Mouse (Mus musculus) kidney, adult 2 months (tissue): ENCODE results near the gene Jazf1. TPM values are rescaled to one million over a fixed set of nuclear protein-coding genes. Genes with fewer than 3 reads are reported as not detected.

ENCODE experiments used
- DNase-seq: peaks from one replicate; pipeline ENCODE4 v3.0.0; 2021
- H3K27ac ChIP-seq: fragments of 200-500 bp; 2 replicates; pipeline ENCODE4 v1.5.1; 2012; ENCODE audit warnings: low read depth, low read length, control low read depth, inconsistent platforms; ENCODE audit not compliant: insufficient read depth
- H3K27me3 ChIP-seq: fragments of 200-500 bp; replicated peaks from 2 replicates; pipeline ENCODE4 v1.6.1; 2012; ENCODE audit warnings: mild to moderate bottlenecking, moderate library complexity, low read length, inconsistent platforms; ENCODE audit not compliant: control insufficient read depth, insufficient read depth
- H3K36me3 ChIP-seq: fragments of 200-500 bp; 2 replicates; pipeline ENCODE4 v1.6.1; 2012; ENCODE audit warnings: mild to moderate bottlenecking, moderate library complexity, low read length, inconsistent platforms; ENCODE audit not compliant: control insufficient read depth, insufficient read depth
- H3K4me1 ChIP-seq: fragments of 200-500 bp; 2 replicates; pipeline ENCODE4 v1.6.1; 2011; ENCODE audit warnings: low read length; ENCODE audit not compliant: control insufficient read depth, insufficient read depth
- H3K4me3 ChIP-seq: fragments of 200-500 bp; 2 replicates; pipeline ENCODE4 v1.5.1; 2011; ENCODE audit warnings: mild to moderate bottlenecking, low read depth, low read length, control low read depth; ENCODE audit not compliant: insufficient read depth
- CTCF ChIP-seq: fragments of 200-500 bp; conservative IDR thresholded peaks from 2 replicates; pipeline ENCODE4 v1.5.1; 2011; ENCODE audit warnings: low read depth, mild to moderate bottlenecking, control low read depth, low read length, moderate library complexity, mixed read lengths; ENCODE audit not compliant: insufficient read depth, insufficient read length
- POLR2A ChIP-seq: fragments of 200-500 bp; IDR thresholded peaks from one replicate; pipeline ENCODE4 v1.6.1; 2011; ENCODE audit warnings: low read depth, low read length, control low read depth
- WGBS: fragments of 180-500 bp; shearing (Covaris S2); methylation state at CpG from one replicate; pipeline ENCODE4 v1.1.7; 2018; 5-methylcytosine and 5-hydroxymethylcytosine counted together
- polyA plus RNA-seq: library from polyadenylated mRNA; depleted of rRNA; stranded (reverse); fragments of >200 nt; gene quantifications from 2 replicates; pipeline ENCODE4 v1.2.3, GENCODE M21; 2012

The Jazf1 gene
- polyA plus RNA-seq, 1 experiment, result 0.84 TPM

GRCm38 (mm10) chr6:52836201-52836950, 232.1 kb downstream of the Jazf1 start:
- Histone ChIP-seq H3K4me3 (no peak overlapping the region), H3K36me3 (no peaks in the 10 kb centered on the region), H3K27ac (no peak overlapping the region), H3K4me1 (no peaks in the 10 kb centered on the region; the same call in 1 of the 2 replicates), H3K27me3 (no peaks in the 10 kb centered on the region)
- 70% methylated on average over 15 of the region's 15 CpGs for WGBS
- DNase-seq, result no peak
- no peak for TF ChIP-seq POLR2A
- TF ChIP-seq CTCF, result no peak

GRCm38 (mm10) chr6:52827752-52828277, 240.6 kb downstream of the Jazf1 start:
- DNase-seq, result no peak
- WGBS, result 88% methylated on average over 2 of the region's 2 CpGs

GRCm38 (mm10) chr6:52825535-52825934, 242.9 kb downstream of the Jazf1 start:
- H3K4me3 ChIP-seq, result no peak overlapping the region
- DNase-seq, result no peak
- WGBS, result 74% methylated on average over 5 of the region's 5 CpGs

More at GRCm38 (mm10) chr6:52827752-52828277, 240.6 kb downstream of the Jazf1 start:
- H3K27me3 ChIP-seq, result no peaks in the 10 kb centered on the region
- no peaks in the 10 kb centered on the region for H3K4me1 ChIP-seq
- no peak overlapping the region for H3K4me3 ChIP-seq
- H3K36me3 ChIP-seq, result no peaks in the 10 kb centered on the region
- TF ChIP-seq POLR2A, result no peak
- no peak for TF ChIP-seq CTCF
- H3K27ac ChIP-seq, result no peak overlapping the region

GRCm38 (mm10) chr6:52824977-52825482, 243.4 kb downstream of the Jazf1 start:
- TF ChIP-seq POLR2A (no peak), CTCF (no peak)
- WGBS, result 86% methylated on average over 3 of the region's 3 CpGs
- Histone ChIP-seq H3K4me3 (no peak overlapping the region), H3K27ac (no peak overlapping the region), H3K27me3 (no peaks in the 10 kb centered on the region), H3K4me1 (no peaks in the 10 kb centered on the region), H3K36me3 (no peaks in the 10 kb centered on the region)
- no peak for DNase-seq

More at GRCm38 (mm10) chr6:52825535-52825934, 242.9 kb downstream of the Jazf1 start:
- H3K36me3 ChIP-seq, result no peaks in the 10 kb centered on the region
- H3K4me1 ChIP-seq, result no peaks in the 10 kb centered on the region
- H3K27me3 ChIP-seq, result no peaks in the 10 kb centered on the region
- H3K27ac ChIP-seq, result no peak overlapping the region
- TF ChIP-seq CTCF (no peak), POLR2A (no peak)

- H3K4me3 ChIP-seq, result no peak overlapping the region
- DNase-seq, result no peak
- TF ChIP-seq CTCF (no peak), POLR2A (no peak)
- H3K36me3 ChIP-seq, result no peaks in the 10 kb centered on the region
- no peaks in the 10 kb centered on the region for H3K27me3 ChIP-seq
- 59% methylated on average over 7 of the region's 7 CpGs for WGBS
- no peaks in the 10 kb centered on the region for H3K4me1 ChIP-seq
- H3K27ac ChIP-seq, result no peak overlapping the region
Measured at GRCm38 (mm10) chr6:52823064-52823463, 245.4 kb downstream of the Jazf1 start.

GRCm38 (mm10) chr6:52822625-52823024, 245.8 kb downstream of the Jazf1 start:
- WGBS, result 88% methylated on average over 2 of the region's 2 CpGs
- no peak for DNase-seq
- H3K27ac ChIP-seq, result no peak overlapping the region
- no peaks in the 10 kb centered on the region for H3K36me3 ChIP-seq
- H3K27me3 ChIP-seq, result no peaks in the 10 kb centered on the region
- no peak overlapping the region for H3K4me3 ChIP-seq
- no peaks in the 10 kb centered on the region for H3K4me1 ChIP-seq
- TF ChIP-seq POLR2A, result no peak
- no peak for TF ChIP-seq CTCF

GRCm38 (mm10) chr6:52819353-52819752, 249.1 kb downstream of the Jazf1 start:
- 86% methylated on average over 8 of the region's 8 CpGs for WGBS
- no peak overlapping the region for H3K4me3 ChIP-seq
- H3K27ac ChIP-seq, result no peak overlapping the region
- no peaks in the 10 kb centered on the region for H3K27me3 ChIP-seq
- no peaks in the 10 kb centered on the region for H3K36me3 ChIP-seq
- H3K4me1 ChIP-seq, result no peaks in the 10 kb centered on the region
- no peak for TF ChIP-seq CTCF
- TF ChIP-seq POLR2A, result no peak
- no peak for DNase-seq
